ENCODE assay signal across 8 mouse cellular contexts in the genomic region with DNA sequence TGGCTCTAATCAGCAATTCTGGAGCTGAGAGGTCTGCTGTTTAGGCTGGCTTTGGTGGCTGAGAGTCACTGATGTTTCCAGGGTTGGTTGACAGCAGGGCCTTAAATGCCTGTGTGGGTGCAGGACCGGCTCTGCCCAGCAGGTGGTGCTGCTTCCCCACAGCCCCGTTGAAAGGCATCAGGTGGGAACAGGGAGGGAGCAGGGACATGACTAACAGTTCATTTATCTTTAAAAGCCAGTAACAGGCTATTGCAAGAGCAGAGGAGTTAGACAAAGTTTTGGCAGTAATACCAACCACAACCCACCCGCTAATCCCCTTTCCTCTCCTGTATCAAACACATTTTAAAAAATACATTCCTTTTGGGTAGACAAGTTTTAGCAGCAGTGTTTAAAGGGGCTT. TPM values are rescaled to one million over a fixed set of nuclear protein-coding genes. Genes with fewer than 3 reads are reported as not detected.
DNase-seq lines count a peak whose midpoint lies in the region; ATAC-seq and TF ChIP-seq lines count a peak whose summit lies in the region.

No protein-coding gene starts in this region.

- H3K9me3 ChIP-seq in heart, embryonic 16.5 days (replicated peaks; ENCODE audit: control insufficient read depth, low read length): no peaks in the 10 kb centered on the region
- no peaks in the 10 kb centered on the region for H3K9me3 ChIP-seq in liver, postnatal 0 days (ENCODE audit: low read length)
- H3K9me3 ChIP-seq in neural tube, embryonic 14.5 days (ENCODE audit: control insufficient read depth, low read length): no peaks in the 10 kb centered on the region

- H3K4me1 ChIP-seq in embryonic fibroblast, embryonic 13.5 days (ENCODE audit: control insufficient read depth, insufficient read depth, low read length): no peaks in the 10 kb centered on the region
- H3K4me1 ChIP-seq in heart, embryonic 16.5 days (ENCODE audit: control insufficient read depth, insufficient read depth, low read length): no peaks in the 10 kb centered on the region
- H3K4me1 ChIP-seq in liver, postnatal 0 days (ENCODE audit: insufficient read depth): no peaks in the 10 kb centered on the region
- no peaks in the 10 kb centered on the region for H3K4me1 ChIP-seq in neural tube, embryonic 14.5 days (ENCODE audit: control insufficient read depth, insufficient read depth, low read length)

- DNase-seq in CD4-positive, CD25-positive, alpha-beta regulatory T cell, adult 2 months (ENCODE audit: low read depth, low spot score): peak; percentile 87
- peak; percentile 74 to 75 for DNase-seq in adrenal gland, postnatal 4 days (ENCODE audit: low spot score in 2 of 2)
- peak; percentile 90 to 92 for DNase-seq in kidney, postnatal 4 days
- peak; percentile 89 for DNase-seq in liver, postnatal 0 days
- DNase-seq in testis, postnatal 14 days (ENCODE audit: low spot score): peak; percentile 51

- no peak for TF ChIP-seq EP300 in liver, postnatal 0 days (IDR thresholded peaks at IDR 0.05; ENCODE audit: low read depth)

- peak; percentile 98 for TF ChIP-seq CTCF in embryonic fibroblast, embryonic 13.5 days (IDR thresholded peaks at IDR 0.05; ENCODE audit: borderline replicate concordance, insufficient read depth, low read length)
- TF ChIP-seq CTCF in liver, postnatal 0 days (IDR thresholded peaks at IDR 0.05; ENCODE audit: low read depth): peak; percentile 99

- no peak overlapping the region for H3K4me3 ChIP-seq in embryonic fibroblast, embryonic 13.5 days (ENCODE audit: insufficient read depth, low read length)
- H3K4me3 ChIP-seq in heart, embryonic 16.5 days (ENCODE audit: low read length): no peak overlapping the region
- no peak overlapping the region for H3K4me3 ChIP-seq in liver, postnatal 0 days (ENCODE audit: low read depth, low read length)
- H3K4me3 ChIP-seq in neural tube, embryonic 14.5 days (ENCODE audit: low read depth, low read length): no peak overlapping the region

- H3K27me3 ChIP-seq in heart, embryonic 16.5 days (ENCODE audit: control insufficient read depth, insufficient read depth, low read length): no peaks in the 10 kb centered on the region
- H3K27me3 ChIP-seq in liver, postnatal 0 days (ENCODE audit: insufficient read depth, low read length): no peaks in the 10 kb centered on the region
- H3K27me3 ChIP-seq in neural tube, embryonic 14.5 days (ENCODE audit: control insufficient read depth, insufficient read depth, low read length): no peaks in the 10 kb centered on the region

- peaks cover 9% of the 10 kb centered on the region for H3K36me3 ChIP-seq in heart, embryonic 16.5 days (ENCODE audit: control insufficient read depth, insufficient read depth)
- peaks cover 12% of the 10 kb centered on the region for H3K36me3 ChIP-seq in liver, postnatal 0 days (replicated peaks; ENCODE audit: insufficient read depth, low read length)
- H3K36me3 ChIP-seq in neural tube, embryonic 14.5 days (ENCODE audit: control insufficient read depth, insufficient read depth, low read length): peaks cover 22% of the 10 kb centered on the region

- no peak overlapping the region for H3K27ac ChIP-seq in embryonic fibroblast, embryonic 13.5 days (ENCODE audit: insufficient read depth, low read length)
- no peak overlapping the region for H3K27ac ChIP-seq in heart, embryonic 16.5 days (ENCODE audit: low read length)
- no peak overlapping the region for H3K27ac ChIP-seq in liver, postnatal 0 days (ENCODE audit: low read depth)
- H3K27ac ChIP-seq in neural tube, embryonic 14.5 days (ENCODE audit: low read depth, low read length): no peak overlapping the region

- ATAC-seq in heart, embryonic 16.5 days (replicated peaks; ENCODE audit: extremely low read depth, insufficient read depth, low FRiP score): 0 out of 2 replicates have a peak, but pooled peaks have one; percentile 28
- ATAC-seq in liver, postnatal 0 days: peak; percentile 77
- ATAC-seq in neural tube, embryonic 14.5 days (ENCODE audit: low read depth): 0 out of 2 replicates have a peak, but pooled peaks have one; percentile 70

- H3K4me2 ChIP-seq in heart, embryonic 16.5 days (ENCODE audit: low read depth, low read length): no peak overlapping the region
- no peak overlapping the region for H3K4me2 ChIP-seq in liver, postnatal 0 days (ENCODE audit: low read depth, low read length)
- no peak overlapping the region for H3K4me2 ChIP-seq in neural tube, embryonic 14.5 days (ENCODE audit: low read depth, low read length)

- WGBS in heart, embryonic 16.5 days: 23% methylated on average over 3 of the region's 3 CpGs
- WGBS in liver, postnatal 0 days (ENCODE audit: insufficient replicate concordance): 15% methylated on average over 3 of the region's 3 CpGs
- 30% methylated on average over 3 of the region's 3 CpGs for WGBS in neural tube, embryonic 14.5 days

- no peak overlapping the region for H3K9ac ChIP-seq in heart, embryonic 16.5 days (ENCODE audit: low read length)
- H3K9ac ChIP-seq in liver, postnatal 0 days (replicated peaks): no peak overlapping the region
- no peak overlapping the region for H3K9ac ChIP-seq in neural tube, embryonic 14.5 days (replicated peaks; ENCODE audit: low read depth, low read length)

- TF ChIP-seq POLR2A in embryonic fibroblast, embryonic 13.5 days (IDR thresholded peaks at IDR 0.05; ENCODE audit: low read depth, low read length): no peak

RNA-seq across cellular contexts. Expression of a gene that starts 30.5 kb away (rescaled TPM):
- 10 to 100 TPM; 41.5 to 42.1 TPM for total RNA-seq in adrenal gland, postnatal 4 days (2021)
- 20.1 and 23.7 TPM in 2 replicates for polyA plus RNA-seq in embryonic fibroblast, embryonic 13.5 days (2011; ENCODE audit: insufficient read length, low read depth, missing spikeins)
- polyA plus RNA-seq in heart, embryonic 16.5 days (2015; fragmentation: Nextera tagmentation; extraction: Ambion mirVana): 28.2 and 29.5 TPM in 2 replicates
- 9.2 and 10.6 TPM in 2 replicates for polyA plus RNA-seq in liver, postnatal 0 days (2015; fragmentation: Nextera tagmentation; extraction: Ambion mirVana)
- polyA plus RNA-seq in neural tube, embryonic 14.5 days (2014; fragmentation: Nextera tagmentation; extraction: Ambion mirVana): 46.0 and 49.9 TPM in 2 replicates

RNA-seq across cellular contexts. Expression of a gene that starts 30.8 kb away (rescaled TPM):
- total RNA-seq in adrenal gland, postnatal 4 days (2021): 100 to 1,000 TPM; 223 to 234 TPM
- polyA plus RNA-seq in embryonic fibroblast, embryonic 13.5 days (2011; ENCODE audit: insufficient read length, low read depth, missing spikeins): 155 and 231 TPM in 2 replicates
- polyA plus RNA-seq in heart, embryonic 16.5 days (2015; fragmentation: Nextera tagmentation; extraction: Ambion mirVana): 80.8 and 86.0 TPM in 2 replicates
- polyA plus RNA-seq in liver, postnatal 0 days (2015; fragmentation: Nextera tagmentation; extraction: Ambion mirVana): 32.6 and 33.3 TPM in 2 replicates
- 208 and 236 TPM in 2 replicates for polyA plus RNA-seq in neural tube, embryonic 14.5 days (2014; fragmentation: Nextera tagmentation; extraction: Ambion mirVana)
